Mouse (Mus musculus): Measurements from ENCODE around the gene Fopnl. TPM values are rescaled to one million over a fixed set of nuclear protein-coding genes. Genes with fewer than 3 reads are reported as not detected.

Fopnl gene
- polyA plus RNA-seq, 1 experiment from 2014 or later, result 174 TPM

DNA sequence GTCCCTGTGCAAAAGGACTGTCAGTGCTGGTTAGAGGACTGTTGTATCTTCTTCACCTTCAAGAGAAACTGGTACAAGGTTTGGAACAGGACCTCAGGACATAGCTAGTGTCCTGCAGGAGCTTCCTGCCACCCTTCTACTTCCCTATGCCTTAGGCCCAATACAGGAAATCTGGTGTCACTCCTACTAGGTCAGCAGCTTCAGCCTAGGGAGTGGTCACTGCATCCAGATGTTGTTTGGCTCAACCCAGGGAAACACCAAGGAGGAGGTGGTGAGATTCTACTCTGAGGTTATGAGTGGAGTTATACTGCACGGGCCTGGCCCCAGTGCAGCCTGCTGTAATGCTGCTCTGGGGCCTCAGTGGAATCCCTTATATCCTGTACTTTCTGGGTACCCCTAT lies 41.3 kb upstream of the Fopnl start:
- DNase-seq (ENCODE audit: low spot score), result no peak
- Histone ChIP-seq H3K4me3 (ENCODE audit: low read depth, low read length) (no peak overlapping the region), H3K4me1 (replicated peaks; ENCODE audit: control insufficient read depth, insufficient read depth, low read length) (no peaks in the 10 kb centered on the region; the same call in 1 of the 2 replicates), H3K9ac (ENCODE audit: low read length) (no peak overlapping the region), H3K4me2 (ENCODE audit: low read depth, low read length, severe bottlenecking) (no peak overlapping the region), H3K27me3 (ENCODE audit: control insufficient read depth, insufficient read depth, low read length) (no peaks in the 10 kb centered on the region), H3K36me3 (ENCODE audit: control insufficient read depth, insufficient read depth, low read length) (no peaks in the 10 kb centered on the region), H3K27ac (ENCODE audit: low read depth, low read length) (no peak overlapping the region), H3K9me3 (ENCODE audit: control insufficient read depth, low read length) (no peaks in the 10 kb centered on the region)
- no peak for ATAC-seq (replicated peaks; ENCODE audit: low FRiP score)
- WGBS, result 82% methylated on average over 1 of the region's 1 CpGs

DNA sequence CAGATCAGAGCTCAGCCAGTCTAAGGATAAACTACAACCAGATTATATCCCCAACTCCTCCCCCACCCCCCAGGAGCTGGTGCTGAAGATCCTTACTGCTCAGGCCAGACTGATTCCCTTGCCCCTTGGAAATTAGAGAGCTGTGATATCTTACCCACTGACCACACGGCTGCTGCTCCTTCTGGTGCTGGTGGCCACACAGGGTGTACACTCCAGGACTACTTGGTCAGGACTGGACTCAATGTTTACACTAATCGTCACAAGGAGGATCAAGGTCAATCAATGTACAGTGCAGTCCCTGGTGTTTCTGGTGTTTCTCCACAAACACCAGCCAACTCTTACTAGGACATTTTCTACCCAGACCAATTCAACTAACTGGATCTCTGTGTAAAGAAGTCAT lies 40.7 kb upstream of the Fopnl start:
- ATAC-seq (replicated peaks; ENCODE audit: low FRiP score), result no peak

DNA sequence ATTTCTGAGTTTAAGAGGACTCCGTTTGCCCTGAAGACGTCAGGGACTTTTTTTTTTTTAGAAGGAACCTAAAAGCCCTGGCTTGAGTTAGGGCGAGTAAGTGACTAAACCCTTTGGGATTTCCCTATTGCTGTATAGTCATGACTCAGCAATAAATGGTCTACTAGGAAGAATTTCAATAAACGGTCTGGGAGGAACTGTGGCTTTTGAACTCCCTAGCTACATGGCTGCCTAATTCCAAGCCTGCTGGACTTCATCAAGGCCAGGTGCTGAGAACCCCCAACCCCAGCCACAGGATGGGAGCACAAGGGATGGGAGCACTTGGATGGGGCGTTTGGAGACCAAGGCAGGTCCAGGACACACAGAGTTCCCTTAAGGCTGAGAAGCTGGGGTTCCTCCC lies 35.5 kb upstream of the Fopnl start:
- H3K4me1 ChIP-seq (replicated peaks; ENCODE audit: control insufficient read depth, insufficient read depth, low read length), result no peaks in the 10 kb centered on the region
- ATAC-seq (replicated peaks; ENCODE audit: low FRiP score), result no peak
- no peak for DNase-seq (ENCODE audit: low spot score)
- no peaks in the 10 kb centered on the region for H3K36me3 ChIP-seq (ENCODE audit: control insufficient read depth, insufficient read depth, low read length)
- 70% methylated on average over 5 of the region's 5 CpGs for WGBS
- H3K4me2 ChIP-seq (ENCODE audit: low read depth, low read length, severe bottlenecking), result no peak overlapping the region
- no peak overlapping the region for H3K27ac ChIP-seq (ENCODE audit: low read depth, low read length)
- H3K27me3 ChIP-seq (ENCODE audit: control insufficient read depth, insufficient read depth, low read length), result no peaks in the 10 kb centered on the region
- H3K9ac ChIP-seq (ENCODE audit: low read length), result no peak overlapping the region
- H3K9me3 ChIP-seq (ENCODE audit: control insufficient read depth, low read length), result no peaks in the 10 kb centered on the region
- no peak overlapping the region for H3K4me3 ChIP-seq (ENCODE audit: low read depth, low read length)

More for the DNA sequence above, 40.7 kb upstream of the Fopnl start:
- H3K4me3 ChIP-seq (ENCODE audit: low read depth, low read length), result no peak overlapping the region
- no peak for DNase-seq (ENCODE audit: low spot score)
- H3K4me1 ChIP-seq (replicated peaks; ENCODE audit: control insufficient read depth, insufficient read depth, low read length), result no peaks in the 10 kb centered on the region; the same call in 1 of the 2 replicates
- H3K27me3 ChIP-seq (ENCODE audit: control insufficient read depth, insufficient read depth, low read length), result no peaks in the 10 kb centered on the region
- H3K4me2 ChIP-seq (ENCODE audit: low read depth, low read length, severe bottlenecking), result no peak overlapping the region
- no peaks in the 10 kb centered on the region for H3K9me3 ChIP-seq (ENCODE audit: control insufficient read depth, low read length)
- WGBS, result 77% methylated on average over 2 of the region's 2 CpGs
- no peak overlapping the region for H3K9ac ChIP-seq (ENCODE audit: low read length)
- H3K36me3 ChIP-seq (ENCODE audit: control insufficient read depth, insufficient read depth, low read length), result no peaks in the 10 kb centered on the region
- no peak overlapping the region for H3K27ac ChIP-seq (ENCODE audit: low read depth, low read length)

DNA sequence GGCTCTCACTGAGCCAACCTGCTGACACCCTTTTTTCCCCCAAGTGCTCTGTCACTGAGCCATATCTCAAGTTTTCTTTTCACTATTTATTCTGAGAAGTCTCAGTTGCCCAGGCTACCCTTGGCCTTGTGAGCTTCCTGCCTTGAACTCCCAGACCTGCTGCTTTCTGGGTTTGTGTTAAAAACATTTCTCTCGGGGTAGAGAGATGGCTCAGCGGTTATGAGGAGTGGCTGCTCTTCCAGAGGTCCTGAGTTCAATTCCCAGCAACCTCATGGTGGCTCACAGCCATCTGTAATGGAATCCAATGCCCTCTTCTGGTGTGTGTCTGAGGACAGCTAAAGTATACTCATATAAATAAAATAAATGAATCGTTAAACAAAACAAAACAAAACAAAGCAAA lies 35.0 kb upstream of the Fopnl start:
- WGBS, result 90% methylated on average over 3 of the region's 3 CpGs

DNA sequence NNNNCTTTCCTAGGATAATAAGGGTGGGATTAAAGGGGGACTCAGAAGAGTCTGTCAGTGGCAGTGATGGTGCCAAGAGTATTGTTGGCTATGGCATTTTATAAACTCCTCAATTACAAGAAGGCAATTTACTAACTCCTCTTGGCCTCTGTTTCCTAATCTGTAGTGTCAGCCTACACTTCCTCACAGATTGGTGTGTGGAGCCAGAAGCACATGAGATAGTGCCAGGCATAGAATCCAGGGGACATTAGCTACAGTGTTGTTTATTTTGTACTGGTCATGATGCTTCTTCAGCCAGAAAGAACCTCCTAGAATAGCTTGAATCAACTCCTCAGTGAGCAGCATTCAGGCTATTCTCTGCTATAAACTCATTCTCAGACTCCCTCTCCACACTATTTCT lies 34.4 kb upstream of the Fopnl start:
- no peaks in the 10 kb centered on the region for H3K4me1 ChIP-seq (replicated peaks; ENCODE audit: control insufficient read depth, insufficient read depth, low read length)
- H3K9me3 ChIP-seq (ENCODE audit: control insufficient read depth, low read length), result no peaks in the 10 kb centered on the region
- DNase-seq (ENCODE audit: low spot score) (no peak), ATAC-seq (replicated peaks; ENCODE audit: low FRiP score) (no peak)
- H3K9ac ChIP-seq (ENCODE audit: low read length), result no peak overlapping the region
- no peaks in the 10 kb centered on the region for H3K27me3 ChIP-seq (ENCODE audit: control insufficient read depth, insufficient read depth, low read length)
- H3K4me3 ChIP-seq (ENCODE audit: low read depth, low read length), result no peak overlapping the region
- H3K27ac ChIP-seq (ENCODE audit: low read depth, low read length), result no peak overlapping the region
- H3K4me2 ChIP-seq (ENCODE audit: low read depth, low read length, severe bottlenecking), result no peak overlapping the region
- no peaks in the 10 kb centered on the region for H3K36me3 ChIP-seq (ENCODE audit: control insufficient read depth, insufficient read depth, low read length)

More for the DNA sequence above, 35.0 kb upstream of the Fopnl start:
- no peak for ATAC-seq (replicated peaks; ENCODE audit: low FRiP score)
- Histone ChIP-seq H3K4me2 (ENCODE audit: low read depth, low read length, severe bottlenecking) (no peak overlapping the region), H3K9me3 (ENCODE audit: control insufficient read depth, low read length) (no peaks in the 10 kb centered on the region), H3K4me1 (replicated peaks; ENCODE audit: control insufficient read depth, insufficient read depth, low read length) (no peaks in the 10 kb centered on the region), H3K9ac (ENCODE audit: low read length) (no peak overlapping the region), H3K27me3 (ENCODE audit: control insufficient read depth, insufficient read depth, low read length) (no peaks in the 10 kb centered on the region), H3K27ac (ENCODE audit: low read depth, low read length) (no peak overlapping the region), H3K4me3 (ENCODE audit: low read depth, low read length) (no peak overlapping the region), H3K36me3 (ENCODE audit: control insufficient read depth, insufficient read depth, low read length) (no peaks in the 10 kb centered on the region)
- no peak for DNase-seq (ENCODE audit: low spot score)

DNA sequence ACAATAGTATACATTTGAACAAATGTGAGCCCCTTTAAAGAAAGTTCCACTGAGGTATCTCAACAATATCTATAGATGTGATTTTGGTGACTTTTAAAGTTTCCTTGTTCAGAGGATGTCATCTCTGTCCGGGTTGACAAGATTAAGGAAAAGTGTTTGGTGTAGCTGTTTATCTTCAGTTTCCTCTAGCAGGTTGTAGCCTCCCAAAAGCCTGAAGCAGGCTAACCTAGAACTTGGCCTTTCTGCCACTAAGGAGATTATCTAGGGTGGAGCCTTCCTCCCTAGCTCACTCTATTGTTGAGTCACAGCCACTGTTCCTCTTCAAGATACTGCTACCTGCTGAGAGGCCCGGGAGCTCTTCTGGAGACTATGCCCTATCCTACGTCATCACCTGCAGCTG lies 27.8 kb upstream of the Fopnl start:
- Histone ChIP-seq H3K4me3 (ENCODE audit: low read depth, low read length) (no peak overlapping the region), H3K4me1 (replicated peaks; ENCODE audit: control insufficient read depth, insufficient read depth, low read length) (no peaks in the 10 kb centered on the region), H3K4me2 (ENCODE audit: low read depth, low read length, severe bottlenecking) (no peak overlapping the region), H3K27ac (ENCODE audit: low read depth, low read length) (no peak overlapping the region), H3K27me3 (ENCODE audit: control insufficient read depth, insufficient read depth, low read length) (no peaks in the 10 kb centered on the region), H3K9ac (ENCODE audit: low read length) (no peak overlapping the region), H3K9me3 (ENCODE audit: control insufficient read depth, low read length) (no peaks in the 10 kb centered on the region), H3K36me3 (ENCODE audit: control insufficient read depth, insufficient read depth, low read length) (no peaks in the 10 kb centered on the region)
- DNase-seq (ENCODE audit: low spot score), result no peak
- no peak for ATAC-seq (replicated peaks; ENCODE audit: low FRiP score)
- 60% methylated on average over 3 of the region's 3 CpGs for WGBS

DNA sequence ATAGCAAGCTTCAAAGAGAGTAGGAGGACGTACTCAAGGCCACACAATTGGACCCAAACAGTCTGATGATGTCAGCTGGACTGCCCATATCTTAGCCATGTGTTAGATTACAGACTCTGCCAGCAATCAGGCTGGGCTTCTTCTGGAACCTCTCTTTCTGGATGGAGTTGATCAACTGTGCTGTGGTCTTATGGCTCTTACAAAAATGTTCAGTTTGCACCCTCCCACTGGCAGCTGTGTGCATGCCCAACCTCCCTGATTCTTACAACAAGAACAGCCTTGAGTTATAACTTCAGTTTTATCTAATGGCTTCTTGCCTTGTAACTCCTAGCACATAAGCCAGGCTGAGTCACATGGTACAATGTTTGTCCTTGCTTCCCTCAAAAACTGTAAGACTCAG lies 11.0 kb upstream of the Fopnl start:
- no peak overlapping the region for H3K4me2 ChIP-seq (ENCODE audit: low read depth, low read length, severe bottlenecking)
- no peak for DNase-seq (ENCODE audit: low spot score)
- no peak overlapping the region for H3K27ac ChIP-seq (ENCODE audit: low read depth, low read length)
- no peaks in the 10 kb centered on the region for H3K9me3 ChIP-seq (ENCODE audit: control insufficient read depth, low read length)
- H3K9ac ChIP-seq (ENCODE audit: low read length), result no peak overlapping the region
- H3K36me3 ChIP-seq (ENCODE audit: control insufficient read depth, insufficient read depth, low read length), result no peaks in the 10 kb centered on the region
- H3K27me3 ChIP-seq (ENCODE audit: control insufficient read depth, insufficient read depth, low read length), result no peaks in the 10 kb centered on the region
- H3K4me3 ChIP-seq (ENCODE audit: low read depth, low read length), result no peak overlapping the region
- no peaks in the 10 kb centered on the region for H3K4me1 ChIP-seq (replicated peaks; ENCODE audit: control insufficient read depth, insufficient read depth, low read length)
- ATAC-seq (replicated peaks; ENCODE audit: low FRiP score), result no peak
- 78% methylated on average over 1 of the region's 1 CpGs for WGBS

DNA sequence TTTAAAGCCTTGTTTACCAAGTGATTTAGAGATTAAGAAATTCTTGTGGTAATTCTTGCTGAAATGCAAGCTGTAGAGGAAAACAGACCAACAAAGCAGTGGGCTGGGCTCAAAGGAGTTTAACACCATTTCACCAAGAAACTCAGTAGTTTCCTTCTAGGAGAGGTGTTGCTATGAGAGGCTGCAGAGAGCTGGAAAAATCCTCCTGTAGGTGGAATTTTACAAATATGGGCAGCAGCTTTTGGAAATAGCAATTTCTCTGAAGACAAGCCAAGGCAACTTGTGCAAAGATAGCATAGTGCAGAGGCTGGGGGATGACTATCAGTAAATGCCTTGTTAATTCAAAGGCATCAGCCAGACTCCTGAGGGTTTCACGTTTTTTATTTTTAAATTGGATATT lies 3.3 kb upstream of the Fopnl start:
- no peak for DNase-seq (ENCODE audit: low spot score)
- 59% methylated on average over 1 of the region's 1 CpGs for WGBS
- no peaks in the 10 kb centered on the region for H3K9me3 ChIP-seq (ENCODE audit: control insufficient read depth, low read length)

DNA sequence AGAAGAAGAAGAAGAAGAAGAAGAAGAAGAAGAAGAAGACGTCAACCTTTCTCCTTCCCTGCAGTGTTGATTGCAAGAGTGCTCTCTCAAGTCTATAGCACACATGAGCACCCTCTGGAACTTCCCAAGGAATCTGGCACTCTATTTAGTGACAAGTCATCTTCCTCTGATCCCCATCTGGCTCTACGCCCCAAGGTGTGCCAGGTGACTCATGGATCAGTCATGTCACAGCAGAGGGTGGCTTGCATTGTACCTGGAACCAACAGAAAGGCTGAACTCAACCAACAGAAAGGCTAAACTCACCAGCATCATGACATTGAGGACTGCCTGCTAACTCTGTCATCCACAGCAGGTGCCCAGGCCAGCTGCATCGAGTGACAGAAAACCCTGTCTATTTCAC lies 2.5 kb upstream of the Fopnl start:
- no peak overlapping the region for H3K9ac ChIP-seq (ENCODE audit: low read length)
- ATAC-seq (replicated peaks; ENCODE audit: low FRiP score) (no peak), DNase-seq (ENCODE audit: low spot score) (no peak)
- H3K4me3 ChIP-seq (ENCODE audit: low read depth, low read length), result no peak overlapping the region
- H3K27me3 ChIP-seq (ENCODE audit: control insufficient read depth, insufficient read depth, low read length), result no peaks in the 10 kb centered on the region
- no peaks in the 10 kb centered on the region for H3K36me3 ChIP-seq (ENCODE audit: control insufficient read depth, insufficient read depth, low read length)
- WGBS, result 82% methylated on average over 3 of the region's 3 CpGs
- H3K9me3 ChIP-seq (ENCODE audit: control insufficient read depth, low read length), result no peaks in the 10 kb centered on the region
- H3K27ac ChIP-seq (ENCODE audit: low read depth, low read length), result no peak overlapping the region
- peaks cover 4% of the 10 kb centered on the region; the same call in 1 of the 2 replicates for H3K4me1 ChIP-seq (replicated peaks; ENCODE audit: control insufficient read depth, insufficient read depth, low read length)
- no peak overlapping the region for H3K4me2 ChIP-seq (ENCODE audit: low read depth, low read length, severe bottlenecking)

More for the DNA sequence above, 3.3 kb upstream of the Fopnl start:
- no peak overlapping the region for H3K27ac ChIP-seq (ENCODE audit: low read depth, low read length)
- H3K9ac ChIP-seq (ENCODE audit: low read length), result no peak overlapping the region
- no peak overlapping the region for H3K4me2 ChIP-seq (ENCODE audit: low read depth, low read length, severe bottlenecking)
- no peaks in the 10 kb centered on the region for H3K27me3 ChIP-seq (ENCODE audit: control insufficient read depth, insufficient read depth, low read length)
- H3K36me3 ChIP-seq (ENCODE audit: control insufficient read depth, insufficient read depth, low read length), result no peaks in the 10 kb centered on the region
- H3K4me1 ChIP-seq (replicated peaks; ENCODE audit: control insufficient read depth, insufficient read depth, low read length), result peaks cover 4% of the 10 kb centered on the region; the same call in 1 of the 2 replicates
- no peak overlapping the region for H3K4me3 ChIP-seq (ENCODE audit: low read depth, low read length)
- ATAC-seq (replicated peaks; ENCODE audit: low FRiP score), result no peak

All from forebrain, embryonic 11.5 days (tissue).